Mouse (Mus musculus) CH12.LX (cell line): ENCODE measurements around the gene Rpl3. TPM values are rescaled to one million over a fixed set of nuclear protein-coding genes. Genes with fewer than 3 reads are reported as not detected.

Experiments
- DNase-seq: peaks from one replicate; pipeline ENCODE4 v3.0.0-alpha.2; 2013; ENCODE audit errors: extremely low read depth
- H3K27ac ChIP-seq: 2 replicates; pipeline ENCODE4 v1.5.1; 2012; ENCODE audit warnings: low read depth, mild to moderate bottlenecking, control low read depth, moderate library complexity; ENCODE audit not compliant: insufficient read depth
- H3K27me3 ChIP-seq: replicated peaks from 2 replicates; pipeline ENCODE3; 2012; ENCODE audit warnings: inconsistent platforms
- H3K36me3 ChIP-seq, 2 experiments: replicated peaks in 1 of 2; 2 replicates each; pipeline versions ENCODE3 to v1.6.1; 2012; ENCODE audit warnings: inconsistent platforms in 1 of 2, low read length in 1 of 2, mild to moderate bottlenecking in 1 of 2, mixed read lengths in 1 of 2, moderate library complexity in 1 of 2; ENCODE audit not compliant: control insufficient read depth in 1 of 2, insufficient read depth in 1 of 2
- H3K4me1 ChIP-seq, 2 experiments: 2 replicates each; pipeline ENCODE4 v1.6.1; 2012; ENCODE audit warnings: inconsistent platforms in 1 of 2, moderate library complexity in 1 of 2; ENCODE audit not compliant: insufficient read depth in 2 of 2, control insufficient read depth in 1 of 2
- H3K4me2 ChIP-seq: 2 replicates; pipeline ENCODE4 v1.6.1; 2012; ENCODE audit warnings: low read depth, mild to moderate bottlenecking, control low read depth; ENCODE audit not compliant: poor library complexity, insufficient read depth, severe bottlenecking
- H3K4me3 ChIP-seq, 3 experiments: fragments of 150-350 bp in 1 of 3; sonication (generic) in 1 of 3; replicated peaks in 1 of 3; 2 replicates each; pipeline versions ENCODE3 to v1.5.1; 2011 to 2012; ENCODE audit warnings: low read depth in 2 of 3, low read length in 2 of 3, mild to moderate bottlenecking in 2 of 3, moderate library complexity in 2 of 3, control low read depth in 1 of 3, improper control_type of control experiment in 1 of 3, inconsistent platforms in 1 of 3, mixed read lengths in 1 of 3; ENCODE audit not compliant: poor library complexity in 1 of 3
- H3K79me2 ChIP-seq: replicated peaks from 2 replicates; pipeline ENCODE4 v1.6.1; 2012; ENCODE audit warnings: mild to moderate bottlenecking, moderate library complexity; ENCODE audit not compliant: control insufficient read depth, poor library complexity, insufficient read depth, severe bottlenecking; ENCODE audit errors: extremely low read depth
- H3K9ac ChIP-seq: 2 replicates; pipeline ENCODE4 v1.6.1; 2012; ENCODE audit warnings: low read depth, mild to moderate bottlenecking, control low read depth, moderate library complexity; ENCODE audit not compliant: insufficient read depth
- H3K9me3 ChIP-seq: replicated peaks from 2 replicates; pipeline ENCODE3; 2012; ENCODE audit warnings: low read length, inconsistent platforms, mixed read lengths
- CTCF ChIP-seq, 2 experiments: IDR thresholded peaks in 1 of 2; conservative IDR thresholded peaks in 1 of 2; 2 replicates each; pipeline ENCODE4 v1.5.1; 2011 to 2012; ENCODE audit warnings: low read depth in 2 of 2, low read length in 2 of 2, improper control_type of control experiment in 1 of 2, inconsistent platforms in 1 of 2, mild to moderate bottlenecking in 1 of 2, moderate library complexity in 1 of 2
- E2F4 ChIP-seq: IDR thresholded peaks from 2 replicates; pipeline ENCODE4 v1.6.1; 2011; ENCODE audit warnings: low read depth, low read length, improper control_type of control experiment; ENCODE audit not compliant: insufficient replicate concordance
- HCFC1 ChIP-seq: IDR thresholded peaks from 2 replicates; pipeline ENCODE4 v1.6.1; 2012; ENCODE audit warnings: low read depth, mild to moderate bottlenecking, inconsistent platforms, low read length, improper control_type of control experiment
- MEF2A ChIP-seq: IDR thresholded peaks from 2 replicates; pipeline ENCODE4 v1.6.1; 2014; ENCODE audit warnings: low read depth, mild to moderate bottlenecking, inconsistent platforms, low read length, improper control_type of control experiment, borderline replicate concordance
- POLR2A ChIP-seq: IDR thresholded peaks from 2 replicates; pipeline ENCODE4 v1.6.1; 2011; ENCODE audit warnings: low read depth, mild to moderate bottlenecking, improper control_type of control experiment, low read length
- RAD21 ChIP-seq: IDR thresholded peaks from 2 replicates; pipeline ENCODE4 v1.6.1; 2011; ENCODE audit warnings: low read depth, mild to moderate bottlenecking, low read length, improper control_type of control experiment, moderate library complexity
- SIN3A ChIP-seq: IDR thresholded peaks from 2 replicates; pipeline ENCODE4 v1.6.1; 2012; ENCODE audit warnings: low read length, improper control_type of control experiment, inconsistent platforms
- USF2 ChIP-seq: conservative IDR thresholded peaks from 2 replicates; pipeline ENCODE4 v1.6.1; 2011; ENCODE audit warnings: low read depth, low read length, improper control_type of control experiment
- ZC3H11A ChIP-seq: IDR thresholded peaks from 2 replicates; pipeline ENCODE4 v1.6.1; 2012; ENCODE audit warnings: low read depth, mild to moderate bottlenecking, inconsistent platforms, low read length, improper control_type of control experiment
- ZKSCAN1 ChIP-seq: IDR thresholded peaks from 2 replicates; pipeline ENCODE4 v1.6.1; 2012; ENCODE audit warnings: low read depth, inconsistent platforms, low read length, improper control_type of control experiment, borderline replicate concordance
- dilution Hi-C: fragments of 300-500 bp; cut with MboI; formaldehyde crosslinking; loops from 2 replicates; pipeline ENCODE4 v1.14.3; 2020; ENCODE audit warnings: low sequenced_read_pairs; ENCODE audit not compliant: extremely low pct_unique_long_range_greater_than_20kb, extremely low pct_ligation_motif_present
- in situ Hi-C: fragments of 300-500 bp; cut with MboI; formaldehyde crosslinking; loops from 3 replicates; pipeline ENCODE4 v1.14.3; 2019; ENCODE audit warnings: low sequenced_read_pairs, low pct_ligation_motif_present, low pct_unique_long_range_greater_than_20kb, mixed read lengths
- polyA plus RNA-seq: library from polyadenylated mRNA; unstranded; fragments of >175 nt; gene quantifications from 2 replicates; pipeline ENCODE4 v1.2.1, GENCODE M21; 2012; ENCODE audit warnings: low read depth; ENCODE audit not compliant: insufficient read length
- total RNA-seq, 2 experiments: library from RNA; depleted of rRNA; stranded (reverse); fragments of 300-350 nt in 1 of 2; fragments of >200 nt in 1 of 2; gene quantifications; 2 replicates each; pipeline ENCODE4 v1.2.3; 2012 to 2014

The Rpl3 gene
- total and polyA plus RNA-seq, 3 experiments = 2,198 to 3,819 (median 2,592) TPM

- no peak overlapping the region for H3K9ac ChIP-seq
- TF ChIP-seq USF2 (no peak), ZC3H11A (no peak), E2F4 (no peak), SIN3A (no peak)
- H3K4me3 ChIP-seq = no peak overlapping the region
- H3K36me3 ChIP-seq = no peaks in the 10 kb centered on the region
- H3K4me2 ChIP-seq = no peak overlapping the region
- no peak overlapping the region for H3K27ac ChIP-seq
- DNase-seq = no peak
- no peaks in the 10 kb centered on the region for H3K9me3 ChIP-seq
- no peaks in the 10 kb centered on the region for H3K27me3 ChIP-seq
- dilution Hi-C loops (no loop called here), in situ Hi-C loops (no loop called here)
- no peaks in the 10 kb centered on the region for H3K79me2 ChIP-seq
- peaks cover 8 to 40% of the 10 kb centered on the region in 2 experiments; a peak in 2 of 4 replicates for H3K4me1 ChIP-seq
Measured at GRCm38 (mm10) chr15:80100871-80101270, 9.2 kb upstream of the Rpl3 start.

- no peaks in the 10 kb centered on the region for H3K27me3 ChIP-seq
- H3K4me1 ChIP-seq = peaks cover 8 to 41% of the 10 kb centered on the region in 2 experiments; a peak in 2 of 4 replicates
- dilution Hi-C loops = no loop called here
- no peak overlapping the region for H3K4me3 ChIP-seq
- no peak for DNase-seq
- no peaks in the 10 kb centered on the region for H3K36me3 ChIP-seq
- H3K9ac ChIP-seq = no peak overlapping the region
- no peaks in the 10 kb centered on the region for H3K79me2 ChIP-seq
- H3K4me2 ChIP-seq = no peak overlapping the region
- no peaks in the 10 kb centered on the region for H3K9me3 ChIP-seq
- H3K27ac ChIP-seq = no peak overlapping the region
- in situ Hi-C loops = no loop called here
- TF ChIP-seq MEF2A = no peak
- no peak for TF ChIP-seq POLR2A
- no peak for TF ChIP-seq HCFC1
- TF ChIP-seq RAD21 = no peak
- TF ChIP-seq, all 38 proteins: peak for 0
Measured at GRCm38 (mm10) chr15:80100196-80100595, 8.5 kb upstream of the Rpl3 start.

- Histone ChIP-seq H3K79me2 (no peaks in the 10 kb centered on the region), H3K4me3 (no peak overlapping the region), H3K36me3 (no peaks in the 10 kb centered on the region), H3K4me1 (peaks cover 8 to 39% of the 10 kb centered on the region in 2 experiments; a peak in 2 of 4 replicates), H3K4me2 (no peak overlapping the region), H3K9ac (no peak overlapping the region), H3K27ac (no peak overlapping the region), H3K9me3 (no peaks in the 10 kb centered on the region), H3K27me3 (no peaks in the 10 kb centered on the region)
- in situ Hi-C loops (loop anchor here (10.0 kb wide), 2 partner anchors 125 to 355 kb away; partner anchors contain the start of gene Sun2), dilution Hi-C loops (no loop called here)
- TF ChIP-seq ZKSCAN1 (no peak), CTCF (conservative IDR thresholded peaks at IDR 0.05 in 1 of 2, IDR thresholded peaks at IDR 0.05 in 1 of 2; ENCODE audit: low read depth in 2 of 2, low read length in 2 of 2) (no peak)
- no peak for DNase-seq
Measured at GRCm38 (mm10) chr15:80099477-80099876, 7.8 kb upstream of the Rpl3 start.
